Mouse (Mus musculus) thymus, postnatal 10 days (tissue): ENCODE data around the gene Fxn.
"Not testable (repeated sequence)": the region's sequence is repeated elsewhere in the genome, so short reads cannot be mapped to it uniquely, and the experiment has no call there.

ENCODE experiments used
- DNase-seq, 2 experiments: peaks; one replicate each; pipeline ENCODE4 v3.0.0; 2021; ENCODE audit warnings: low spot score in 2 of 2

Gene Fxn

GRCm38 (mm10) chr19:24241799-24242546, 38.4 kb downstream of the Fxn start:
- DNase-seq, result no peak

GRCm38 (mm10) chr19:24241271-24241670, 39.1 kb downstream of the Fxn start:
- no peak for DNase-seq

GRCm38 (mm10) chr19:24238011-24238410, 42.4 kb downstream of the Fxn start:
- no peak for DNase-seq

- DNase-seq, result not testable (repeated sequence)
Measured at GRCm38 (mm10) chr19:24232356-24232755, 48.0 kb downstream of the Fxn start.

- peak in 1 of 2 experiments; percentile 9 for DNase-seq
Measured at GRCm38 (mm10) chr19:24225305-24225696, 55.1 kb downstream of the Fxn start.

GRCm38 (mm10) chr19:24224500-24225304, 55.7 kb downstream of the Fxn start, which contains the start of gene Tjp2:
Tjp2 (minus strand) TSS chr19:24225030.
- peak; percentile 5 to 37 for DNase-seq

GRCm38 (mm10) chr19:24223851-24224251, 56.6 kb downstream of the Fxn start:
- no peak for DNase-seq

- DNase-seq, result no peak
Measured at GRCm38 (mm10) chr19:24221455-24221854, 59.0 kb downstream of the Fxn start.

- DNase-seq, result no peak
Measured at GRCm38 (mm10) chr19:24220795-24221445, 59.5 kb downstream of the Fxn start.

GRCm38 (mm10) chr19:24219011-24219410, 61.4 kb downstream of the Fxn start:
- no peak for DNase-seq

- no peak for DNase-seq
Measured at GRCm38 (mm10) chr19:24218291-24218690, 62.1 kb downstream of the Fxn start.

- no peak for DNase-seq
Measured at GRCm38 (mm10) chr19:24217851-24218250, 62.6 kb downstream of the Fxn start.

GRCm38 (mm10) chr19:24216771-24217170, 63.6 kb downstream of the Fxn start:
- DNase-seq, result no peak

- DNase-seq, result no peak
Measured at GRCm38 (mm10) chr19:24214939-24215338, 65.5 kb downstream of the Fxn start.

GRCm38 (mm10) chr19:24213299-24213698, 67.1 kb downstream of the Fxn start:
- DNase-seq, result no peak

GRCm38 (mm10) chr19:24212552-24213249, 67.7 kb downstream of the Fxn start:
- DNase-seq, result no peak
